Mouse (Mus musculus) regulatory T cell (primary cell): ENCODE data around the gene Sptb.

ENCODE experiments used
- in situ Hi-C: fragments of 300-600 bp; cut with MboI, MseI; formaldehyde crosslinking; loops from one replicate; pipeline ENCODE4 v1.15.1; 2025; ENCODE audit warnings: high pct_unique_total_duplicates

Gene Sptb

DNA sequence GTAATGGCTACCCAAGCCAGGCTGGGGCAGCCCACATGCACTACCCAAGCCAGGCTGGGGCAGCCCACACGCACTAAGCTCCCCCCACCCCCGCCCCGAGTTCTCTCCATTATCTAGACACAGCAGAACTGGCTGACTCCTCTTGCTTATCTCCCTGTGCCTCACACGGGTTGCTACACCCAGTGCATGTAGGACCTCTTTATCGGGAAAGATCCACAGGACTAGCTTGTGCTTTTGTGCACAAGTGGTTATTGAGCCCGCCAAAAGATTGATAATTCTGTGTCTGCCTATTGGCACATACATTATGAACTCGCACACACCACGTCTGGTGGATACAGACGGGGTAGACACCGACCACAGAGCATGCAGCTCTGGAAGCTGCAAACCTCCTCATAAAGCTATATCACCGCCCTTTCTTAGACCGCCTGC is 36.5 kb downstream of the Sptb start:
- in situ Hi-C loops = no loop called here

DNA sequence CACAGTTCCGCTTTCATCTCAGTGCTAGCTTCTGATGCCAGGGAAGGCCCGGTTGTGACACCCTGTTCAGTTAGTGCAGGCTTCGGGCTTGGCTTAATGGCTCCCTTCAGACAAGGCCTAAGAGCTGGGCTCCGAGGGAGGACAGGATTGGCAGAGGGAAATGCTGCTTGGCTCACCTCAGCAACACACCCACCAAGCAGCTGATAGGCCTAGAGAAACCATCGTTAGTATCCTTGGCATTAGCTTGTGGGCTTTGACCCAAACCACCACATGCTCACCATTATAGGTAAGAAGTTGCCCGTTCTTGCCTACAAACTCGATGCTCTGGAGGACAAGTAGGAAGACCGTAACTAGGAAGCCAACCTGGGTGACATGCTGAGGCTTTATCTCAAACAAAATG is 38.3 kb downstream of the Sptb start:
- in situ Hi-C loops = no loop called here

DNA sequence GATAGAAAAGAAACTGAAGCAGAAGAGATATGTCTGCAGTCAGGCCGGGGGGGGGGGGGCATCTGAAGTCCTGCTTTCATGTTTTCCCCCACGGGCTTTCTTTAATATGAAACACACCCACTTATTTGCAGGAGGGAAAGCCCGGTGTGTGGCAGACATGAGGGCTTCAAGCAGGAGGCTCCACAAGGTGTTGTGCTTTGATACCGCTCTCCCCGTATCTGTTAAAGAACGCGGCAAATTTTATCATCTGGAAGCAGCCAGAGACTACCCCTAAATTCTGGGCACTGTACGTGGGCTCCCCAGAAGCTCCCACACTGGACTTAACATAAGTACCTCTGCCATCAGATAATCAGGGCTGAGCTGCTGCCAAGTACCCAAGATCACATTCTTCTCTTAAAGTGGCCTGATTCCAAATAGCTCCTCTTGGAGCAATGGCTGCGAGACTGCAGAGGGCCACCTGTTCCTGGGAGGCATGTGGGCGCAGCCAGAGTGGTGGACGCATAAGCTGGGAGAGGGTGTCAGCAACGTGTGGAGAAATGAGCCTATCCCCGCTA is 39.7 kb downstream of the Sptb start:
- in situ Hi-C loops = no loop called here

DNA sequence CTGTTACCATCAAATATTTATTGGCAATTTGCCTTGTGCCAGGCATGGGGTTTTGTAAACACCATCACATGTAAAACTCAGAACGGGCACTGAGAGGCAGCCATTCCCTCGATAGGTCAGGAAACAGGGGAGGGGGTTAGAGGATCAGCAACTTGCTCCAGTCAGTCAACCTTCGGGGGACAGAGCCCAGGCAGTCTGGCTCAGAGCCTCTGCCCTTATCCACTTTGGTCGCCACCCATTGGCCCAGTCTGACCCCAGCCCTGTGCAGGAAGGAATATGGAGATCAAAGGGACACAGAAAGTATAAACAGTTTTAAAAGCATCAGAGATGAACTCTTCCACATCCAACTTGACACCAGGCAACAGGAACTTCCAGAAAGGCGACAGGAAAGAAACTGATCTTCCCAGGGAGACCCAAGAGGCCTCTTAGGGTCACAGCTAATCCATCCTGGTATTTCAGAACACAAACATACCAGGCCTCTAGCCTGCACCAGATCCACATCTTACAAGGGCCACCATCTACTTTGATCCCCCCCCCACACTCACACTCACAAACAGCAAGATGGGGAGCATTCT is 40.3 kb downstream of the Sptb start:
- in situ Hi-C loops = no loop called here

DNA sequence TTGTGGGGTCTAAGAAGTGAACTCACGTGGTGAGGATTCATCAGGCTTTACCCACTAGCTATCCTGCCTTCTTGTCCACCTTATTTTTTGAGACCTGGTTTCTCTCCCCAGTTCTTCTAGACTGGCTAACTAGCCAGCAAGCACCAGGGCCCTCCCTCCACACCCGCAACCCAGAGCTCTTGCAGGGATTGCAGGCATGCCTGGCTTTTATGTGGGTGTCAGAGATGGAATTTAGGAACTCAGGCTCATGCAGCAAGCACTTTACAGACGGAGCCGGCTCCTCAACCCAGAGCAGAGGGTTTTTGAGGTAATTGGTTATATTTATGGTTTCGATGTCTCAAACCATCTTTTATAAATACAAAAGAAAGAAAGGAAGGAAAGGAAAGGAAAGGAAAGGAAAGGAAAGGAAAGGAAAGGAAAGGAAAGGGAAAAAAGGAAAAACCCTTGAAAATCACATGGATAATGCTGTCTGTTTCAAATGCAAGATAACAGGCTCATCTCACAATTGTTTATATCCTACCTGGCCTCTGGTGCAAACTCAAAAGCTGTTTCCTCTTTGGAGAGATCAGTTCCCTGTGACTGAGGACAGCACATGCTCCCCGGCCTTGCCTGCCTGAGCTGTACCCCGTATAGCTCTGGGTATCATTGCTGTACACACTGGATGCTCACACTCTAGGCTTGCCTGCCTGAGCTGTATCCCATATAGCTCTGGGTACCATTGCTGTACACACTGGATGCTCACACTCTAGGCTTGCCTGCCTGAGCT is 41.5 kb downstream of the Sptb start:
- in situ Hi-C loops = no loop called here

DNA sequence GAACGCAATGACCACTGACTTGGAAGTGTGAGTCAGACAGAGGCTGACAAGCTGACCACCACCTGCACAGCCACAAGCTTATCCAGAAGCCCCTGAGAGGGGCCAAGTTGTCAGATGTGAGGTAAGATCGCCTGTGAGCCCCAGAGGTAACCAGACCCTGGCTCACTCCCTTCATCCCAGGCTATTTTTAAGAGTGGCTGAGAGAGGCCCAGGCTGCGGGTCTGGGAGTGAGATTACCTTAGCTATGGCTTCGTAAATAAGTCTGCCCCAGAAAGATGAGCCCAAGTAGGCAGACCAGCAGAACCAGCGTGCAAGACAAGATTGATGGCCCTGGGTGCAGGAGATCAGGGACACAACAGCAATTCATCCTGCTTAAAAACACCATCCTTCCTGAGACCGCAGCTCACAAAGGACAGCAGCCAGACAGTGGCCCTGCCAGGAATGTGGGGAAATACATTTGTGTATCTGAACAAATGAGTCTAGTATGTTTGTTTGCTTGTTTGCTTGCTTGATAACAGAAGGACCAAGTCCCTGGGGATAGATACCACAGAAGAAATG is 58.5 kb downstream of the Sptb start:
- in situ Hi-C loops = no loop called here

DNA sequence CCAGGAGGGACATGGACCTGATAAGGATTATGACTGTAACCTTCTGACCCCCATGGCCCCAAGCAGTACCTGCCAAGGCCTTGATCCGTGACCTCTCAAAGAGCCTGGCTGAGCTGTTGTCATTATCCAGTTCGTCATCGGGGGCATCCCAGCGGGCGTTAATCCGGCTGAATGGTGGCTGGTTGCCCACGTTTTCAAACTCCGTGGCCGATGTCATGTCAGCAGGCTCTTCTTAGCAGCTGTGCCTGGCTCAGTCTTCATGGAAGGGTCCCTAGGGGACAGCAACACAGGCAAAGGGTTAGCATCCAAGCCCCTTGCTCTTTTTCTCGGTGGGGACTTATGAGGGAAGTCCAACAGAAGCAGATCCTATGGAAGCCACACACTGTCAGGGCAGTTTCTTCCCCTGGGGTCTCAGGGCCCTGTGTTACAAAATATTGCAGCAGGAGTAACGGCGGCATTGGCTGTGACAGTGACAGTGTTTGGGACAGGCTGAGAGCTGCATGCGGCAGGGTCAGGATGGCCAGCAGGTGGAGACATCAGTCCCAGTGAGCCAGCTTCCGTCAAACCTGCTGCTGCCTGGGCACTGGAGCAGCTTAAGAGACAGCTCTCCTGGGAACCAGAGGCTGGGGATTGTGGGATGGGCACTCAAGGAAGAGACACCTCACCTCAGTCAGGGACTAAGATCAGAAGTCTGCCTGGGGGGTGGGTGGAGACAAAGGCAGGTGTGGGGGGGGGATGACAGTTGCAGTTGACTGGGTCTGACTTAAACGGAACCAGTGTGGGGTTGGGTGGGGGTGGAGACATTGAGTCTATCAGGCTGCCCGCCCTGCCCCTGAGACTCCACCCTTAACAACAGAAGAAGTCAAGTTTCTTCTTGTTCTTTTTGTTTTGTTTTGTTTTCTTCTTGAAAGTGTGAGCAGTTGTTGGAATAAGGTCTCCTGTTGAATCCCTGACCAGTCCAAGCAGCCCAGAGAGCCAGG is 60.3 kb downstream of the Sptb start:
- in situ Hi-C loops = no loop called here

DNA sequence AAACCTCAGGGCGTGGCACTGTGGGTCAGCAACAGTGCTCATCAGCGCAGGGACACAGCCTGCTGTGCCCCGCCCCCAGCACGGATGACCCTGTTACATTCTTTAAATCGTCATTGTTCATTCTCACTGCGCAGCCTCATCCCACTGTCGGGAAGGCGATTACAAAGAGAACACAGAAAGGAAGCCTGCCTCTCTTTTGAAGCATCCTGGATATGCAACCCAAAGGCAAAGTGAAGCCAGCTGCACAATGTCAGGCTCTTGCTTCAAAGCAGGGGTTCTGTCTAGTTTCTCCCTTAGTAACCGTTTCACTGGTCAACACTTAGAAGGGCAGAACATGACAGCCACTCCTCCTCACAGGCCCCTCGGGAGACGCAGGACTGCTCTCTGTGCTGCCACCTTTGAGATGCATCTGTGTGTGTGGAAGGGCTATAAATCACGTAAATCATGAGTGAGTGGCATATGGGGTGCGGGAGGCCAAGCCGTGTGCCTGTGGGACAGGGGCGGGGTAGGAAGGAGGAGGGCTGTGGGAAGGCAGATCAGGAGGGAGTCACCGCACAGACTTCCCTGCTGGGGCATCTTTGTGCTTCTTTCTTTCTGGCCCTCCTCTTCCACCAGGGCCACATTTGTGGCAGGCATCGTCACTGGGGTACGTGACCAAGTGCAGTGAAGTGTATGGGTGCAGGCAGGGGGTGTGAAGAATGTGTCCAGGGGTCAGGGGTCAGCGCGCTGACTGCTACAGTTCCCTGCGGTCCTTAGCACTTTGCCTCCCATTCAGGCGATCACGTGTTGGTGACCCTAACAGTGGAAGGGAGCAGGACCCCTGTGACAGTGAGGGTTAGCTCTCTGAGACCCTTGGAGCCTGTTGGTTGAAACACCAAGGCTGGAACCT is 64.9 kb downstream of the Sptb start:
- in situ Hi-C loops = no loop called here

DNA sequence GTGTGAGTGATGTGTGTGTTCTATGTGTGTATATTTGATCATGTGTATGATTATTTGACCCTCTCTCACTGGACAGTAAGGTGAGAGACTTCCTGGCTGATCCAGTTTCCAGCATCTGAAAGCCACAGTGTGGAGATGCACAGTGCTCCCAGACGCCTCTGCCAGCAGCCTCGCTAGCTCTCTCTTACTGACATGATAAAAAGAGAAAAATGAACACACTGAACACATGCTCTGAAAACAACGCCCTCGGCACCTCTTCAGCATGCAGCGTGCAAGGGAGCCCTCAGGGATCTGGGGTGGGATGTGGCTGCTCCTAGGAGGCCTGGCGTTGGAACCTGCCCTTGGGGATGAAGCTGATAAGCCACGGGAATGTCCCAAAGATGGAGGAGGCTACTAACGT is 66.7 kb downstream of the Sptb start:
- in situ Hi-C loops = no loop called here

DNA sequence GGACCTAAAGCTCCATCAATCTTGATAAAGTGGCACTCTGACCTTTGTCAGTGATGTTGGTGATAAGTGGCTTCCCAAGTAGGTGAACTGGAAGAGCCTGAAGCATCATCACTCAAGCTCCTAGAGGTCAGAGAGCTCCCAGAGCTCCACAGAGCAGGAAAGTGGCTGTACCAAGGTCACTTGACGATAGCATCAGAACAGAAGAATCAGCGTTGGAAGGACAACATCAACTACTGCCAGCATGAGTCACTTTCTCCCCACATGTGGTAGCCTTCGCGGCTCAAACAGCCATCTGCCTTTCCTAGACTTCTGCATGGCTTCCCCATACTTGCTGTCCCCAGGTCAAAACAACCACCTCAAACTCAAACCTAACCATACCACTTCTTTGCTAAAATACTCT is 67.7 kb downstream of the Sptb start:
- in situ Hi-C loops = no loop called here

DNA sequence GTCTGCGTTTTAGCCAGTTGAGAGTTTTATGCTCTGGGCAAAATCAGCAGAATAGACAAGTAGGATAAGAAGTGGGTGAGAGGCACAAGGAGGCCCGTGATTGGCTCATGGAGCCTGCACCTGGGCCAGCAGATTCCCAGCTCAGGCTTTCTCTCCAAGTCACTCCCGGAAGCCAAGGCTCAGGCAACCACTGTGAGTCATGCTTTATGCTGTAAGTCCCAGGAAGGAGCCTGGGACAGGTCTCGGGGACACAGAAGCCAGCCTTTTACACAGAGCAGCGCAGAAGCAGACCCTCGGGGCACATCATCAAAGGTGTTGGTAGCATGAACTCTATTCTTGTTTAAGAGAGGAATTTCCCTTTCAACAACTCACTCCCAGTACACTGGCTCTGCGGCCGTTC is 69.7 kb downstream of the Sptb start:
- in situ Hi-C loops = no loop called here

DNA sequence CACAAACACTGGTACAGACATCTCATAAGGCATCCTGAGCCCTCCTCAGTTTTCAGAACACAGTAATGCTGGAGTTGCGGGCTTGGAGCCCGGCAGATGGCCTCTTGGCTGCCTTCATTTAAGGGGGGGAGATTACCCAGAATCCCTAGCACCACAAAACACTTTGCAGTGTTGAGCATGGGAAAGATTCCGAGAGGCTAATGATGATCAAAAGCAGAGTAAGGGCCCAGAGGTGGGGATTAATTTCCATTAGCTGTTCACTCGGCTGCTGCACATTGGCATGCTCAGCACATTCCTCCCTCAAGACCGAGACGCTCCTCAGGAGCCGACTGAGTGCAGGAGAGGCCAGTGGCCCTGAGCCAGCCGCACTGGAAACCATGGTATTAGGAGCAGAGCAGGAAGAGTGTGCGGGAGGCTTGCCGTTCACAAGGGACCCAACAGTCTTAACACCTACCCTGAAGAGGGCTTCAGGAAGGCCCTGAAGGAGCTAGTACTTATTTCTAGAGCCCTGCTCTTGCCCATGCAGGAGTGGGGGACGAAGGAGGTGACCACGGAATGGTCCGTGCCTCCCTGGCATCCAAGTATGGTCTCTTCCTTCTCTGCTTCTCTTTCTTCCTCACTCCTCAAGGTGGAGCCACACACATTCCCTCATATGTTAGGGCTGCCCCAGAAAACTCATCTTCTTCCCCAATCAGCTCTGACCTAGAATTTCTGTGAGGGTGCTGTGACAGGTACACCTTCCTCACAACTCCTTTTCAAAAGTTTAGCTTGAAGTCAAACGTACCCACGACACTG is 75.3 kb downstream of the Sptb start:
- in situ Hi-C loops = no loop called here

DNA sequence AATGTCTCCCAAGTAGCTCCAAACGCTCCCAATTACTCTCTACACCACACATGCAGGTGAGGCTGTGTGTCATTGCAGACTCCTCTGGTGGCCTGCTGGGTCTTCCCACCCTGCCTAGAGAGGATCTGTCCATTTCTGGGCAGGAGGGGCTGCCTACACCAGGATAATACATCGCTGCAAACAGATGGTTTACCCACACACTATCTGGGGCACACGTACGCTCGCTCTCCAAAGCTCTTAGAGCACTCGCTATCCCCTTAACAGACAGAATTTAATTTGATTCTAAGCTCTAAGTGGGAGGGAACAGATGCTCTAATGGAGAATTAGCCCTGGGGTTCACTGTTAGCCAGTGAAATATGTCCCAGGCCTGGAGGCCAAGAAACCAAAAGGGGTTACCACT is 87.0 kb downstream of the Sptb start:
- in situ Hi-C loops = no loop called here

DNA sequence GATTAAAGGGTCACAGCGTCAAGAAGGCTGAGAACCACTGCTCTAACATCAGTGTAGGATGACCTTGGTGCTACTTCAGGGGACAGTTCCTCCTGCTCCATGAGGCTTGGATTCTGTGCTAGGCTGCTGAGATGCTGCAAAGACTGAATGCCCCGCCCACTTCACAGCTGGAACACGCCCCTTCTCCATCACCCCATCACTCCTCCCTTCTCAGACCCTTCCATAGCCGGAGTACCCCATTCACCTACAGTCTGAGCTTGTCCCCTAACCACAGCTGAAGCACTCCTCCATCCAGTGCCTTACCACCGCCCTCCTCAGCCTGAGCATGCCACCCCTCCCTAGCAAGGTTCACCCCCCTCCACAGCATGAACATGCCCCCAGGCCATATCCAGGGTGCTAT is 90.5 kb downstream of the Sptb start:
- in situ Hi-C loops = no loop called here

DNA sequence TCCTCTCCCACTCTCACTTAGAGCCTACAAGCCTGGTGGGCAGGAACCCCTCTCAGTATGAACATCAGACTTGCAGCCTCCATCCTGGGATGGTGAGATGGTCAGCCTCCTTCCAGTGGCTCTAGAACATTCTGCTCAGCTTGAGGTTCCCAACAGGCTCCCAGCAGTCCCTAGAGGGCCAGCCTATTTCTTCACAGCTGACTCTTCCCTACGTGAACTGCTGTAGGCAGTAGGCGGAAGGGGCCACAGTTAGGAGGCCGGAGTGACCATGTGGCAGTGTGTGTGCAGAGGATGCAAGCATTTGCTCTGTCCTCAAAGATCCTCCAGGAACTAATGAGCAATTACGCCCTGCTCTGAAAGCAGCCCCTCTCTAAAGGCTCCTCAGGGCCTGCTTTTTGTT is 92.2 kb downstream of the Sptb start:
- in situ Hi-C loops = no loop called here

DNA sequence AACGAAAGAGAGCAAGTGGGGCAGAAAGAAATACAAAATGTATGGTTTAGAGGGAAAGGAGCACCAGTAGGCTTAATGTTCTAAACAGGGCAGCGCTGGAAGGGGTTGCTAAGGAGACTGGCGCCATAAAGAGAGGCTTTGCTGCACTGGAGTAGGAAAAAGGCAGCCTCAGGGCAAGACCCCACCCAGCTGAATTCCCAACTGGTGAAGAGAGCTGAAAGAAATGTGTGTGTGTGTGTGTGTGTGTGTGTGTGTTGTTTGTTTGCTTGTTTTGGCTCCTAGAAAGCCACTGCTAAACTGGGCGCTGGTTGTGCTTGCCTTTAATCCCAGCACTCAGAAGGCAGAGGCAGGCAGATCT is 94.8 kb downstream of the Sptb start:
- in situ Hi-C loops = no loop called here

DNA sequence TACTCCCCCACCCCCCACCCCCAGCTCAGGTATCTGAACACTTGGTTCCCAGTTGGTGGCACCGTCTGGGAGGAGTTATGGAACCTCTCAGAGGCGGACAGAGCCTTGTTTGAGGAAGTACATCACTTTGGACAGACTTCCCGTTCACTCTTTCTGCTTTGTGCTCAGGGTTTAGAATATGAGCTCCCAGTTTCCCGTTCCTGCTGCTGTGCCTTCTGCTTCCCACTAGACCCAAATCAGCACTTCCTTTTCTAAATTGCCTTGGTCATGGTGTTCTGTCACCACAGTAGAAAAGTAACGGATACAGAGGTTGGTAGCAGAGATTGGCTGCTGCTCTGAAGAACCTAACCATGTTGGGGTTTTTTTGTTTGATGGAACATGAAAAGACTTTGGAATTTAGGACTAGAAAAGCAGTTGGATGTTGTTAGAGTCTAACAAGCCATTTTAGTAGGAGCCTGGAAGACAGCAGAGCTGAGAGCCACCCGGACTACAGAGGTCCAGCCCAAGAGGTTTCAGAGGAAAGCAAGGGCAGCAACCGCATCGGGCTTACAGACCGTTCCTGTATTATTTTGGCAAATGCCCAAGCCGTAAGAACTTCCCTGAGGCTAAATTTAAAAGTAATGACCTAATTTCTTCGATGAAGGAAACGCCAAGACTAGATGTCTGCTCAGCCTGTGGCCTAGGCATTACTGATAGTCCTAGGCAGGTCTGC is 95.3 kb downstream of the Sptb start:
- in situ Hi-C loops = no loop called here

DNA sequence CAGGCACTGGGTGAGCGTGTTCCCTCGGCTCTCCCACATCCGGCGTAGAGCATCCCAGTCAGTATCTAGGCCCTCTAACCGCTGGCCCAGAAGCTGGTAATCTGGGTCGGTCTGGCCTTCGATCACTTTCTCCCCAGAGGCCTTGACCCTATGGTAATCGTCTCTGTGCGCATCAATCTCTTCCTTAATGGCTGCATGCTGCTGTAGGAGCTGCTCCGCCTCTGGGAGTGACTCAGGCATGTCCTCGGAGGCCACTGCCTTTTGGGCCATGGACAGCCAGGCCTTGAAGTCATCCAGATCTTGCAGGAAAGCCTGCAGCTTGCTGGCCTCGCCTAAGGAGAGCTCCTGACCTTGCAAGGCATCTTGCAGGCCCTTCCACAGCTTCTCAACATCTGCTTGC is 97.7 kb downstream of the Sptb start:
- in situ Hi-C loops = no loop called here

DNA sequence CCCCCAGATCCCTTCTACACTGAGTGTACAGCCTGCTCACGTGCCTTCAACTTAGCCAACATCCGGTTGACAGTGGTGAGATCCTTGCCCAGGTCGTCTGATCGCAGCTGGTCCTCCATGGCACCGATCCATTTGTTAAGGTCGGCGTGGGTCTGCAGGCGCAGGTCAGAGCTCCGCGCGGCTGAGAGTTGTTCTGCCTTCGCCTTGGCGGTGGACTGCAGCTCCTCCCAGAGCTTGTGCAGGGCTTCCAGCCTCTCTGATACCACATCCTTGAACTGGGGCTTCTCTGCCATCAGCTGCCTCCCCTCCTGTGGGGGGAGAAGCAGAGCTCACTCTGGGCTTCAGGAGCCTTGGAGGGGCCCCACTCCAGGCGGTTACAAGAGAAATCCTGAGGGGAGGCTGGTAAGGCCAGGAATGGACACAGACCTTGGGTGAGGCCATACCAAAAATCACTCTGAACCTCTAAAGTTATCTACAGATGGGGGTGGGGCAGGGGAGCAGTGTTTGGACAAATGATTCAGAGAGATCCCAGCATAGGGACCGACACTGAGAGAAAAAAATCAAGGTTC is 101.3 kb downstream of the Sptb start:
- in situ Hi-C loops = loop anchor here (5.0 kb wide), 1 partner anchor 107 kb away; no protein-coding TSS in a partner anchor
